Mouse (Mus musculus): ENCODE measurements around the gene Zfyve21. TPM values are rescaled to one million over a fixed set of nuclear protein-coding genes. Genes with fewer than 3 reads are reported as not detected.

The Zfyve21 gene
- 77.7 TPM for polyA plus RNA-seq (2012; fragmentation: generic; extraction: Trizol)

DNA sequence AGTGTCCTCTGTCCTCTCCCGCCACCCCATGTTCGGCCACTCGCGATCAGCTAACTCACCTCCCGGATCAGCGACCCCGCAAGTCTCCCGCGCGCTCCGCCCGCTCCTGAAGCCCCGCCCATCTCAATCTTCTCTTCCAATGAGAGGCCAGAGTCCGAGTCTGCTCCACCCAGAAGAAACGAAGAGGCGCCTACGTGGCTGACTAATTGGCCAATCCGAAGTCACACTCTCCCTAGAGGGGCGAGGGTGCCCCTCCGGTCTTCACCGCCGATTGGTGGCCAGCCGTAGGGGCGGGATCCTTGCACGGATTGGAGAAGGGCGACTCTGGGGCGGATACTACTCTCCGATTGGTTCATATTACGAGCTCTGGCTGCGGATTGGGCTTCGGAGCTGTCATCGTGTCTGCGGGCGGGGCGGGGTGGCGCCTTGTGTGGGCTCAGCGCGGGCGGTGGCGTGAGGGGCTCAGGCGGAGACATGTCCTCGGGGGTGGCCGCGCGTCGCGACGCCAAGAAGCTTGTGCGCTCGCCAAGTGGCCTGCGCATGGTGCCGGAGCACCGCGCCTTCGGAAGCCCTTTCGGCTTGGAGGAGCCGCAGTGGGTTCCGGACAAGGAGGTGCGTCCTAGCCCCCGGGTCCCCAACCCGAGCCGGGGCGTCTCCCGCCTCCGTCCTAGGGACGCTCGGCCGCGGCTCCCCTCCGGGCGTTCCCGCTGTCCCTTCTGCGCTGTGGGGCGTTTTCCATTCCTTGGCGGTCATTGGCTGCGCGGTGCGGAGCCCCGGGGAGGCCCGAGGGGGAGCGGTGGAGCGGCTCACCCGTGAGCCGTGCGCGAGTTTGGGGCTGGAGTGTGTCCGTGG lies at the start of gene Zfyve21, which contains the start of gene Xrcc3:
Gene Zfyve21, plus strand, starts transcription at position 405 of the 852 bp plus-strand sequence.
Gene Xrcc3, minus strand, starts transcription at position 108 of the 852 bp plus-strand sequence.
- Histone ChIP-seq H3K4me3 (peak within 1 kb of the TSS; percentile 57), H3K27me3 (ENCODE audit: control insufficient read depth, insufficient read depth, insufficient read length) (no peaks in the 10 kb centered on the region), H3ac (ENCODE audit: control insufficient read depth, insufficient read length) (peak within 1 kb of the TSS; percentile 57), H3K36me3 (ENCODE audit: control insufficient read depth, insufficient read depth) (no peaks in the 10 kb centered on the region), H3K79me2 (ENCODE audit: control insufficient read depth, insufficient read depth) (peaks cover 43% of the 10 kb centered on the region), H3K4me2 (ENCODE audit: low read depth) (peak within 1 kb of the TSS; percentile 95)
- TF ChIP-seq USF1 (IDR thresholded peaks at IDR 0.05; ENCODE audit: low read depth) (no peak), MAX (IDR thresholded peaks at IDR 0.05; ENCODE audit: low read depth) (no peak), TCF12 (IDR thresholded peaks at IDR 0.05; ENCODE audit: insufficient read depth, poor library complexity, severe bottlenecking) (no peak), MYOD1 (IDR thresholded peaks at IDR 0.05; ENCODE audit: control insufficient read depth in 1 of 3, insufficient read length in 2 of 3, low read depth in 2 of 3) (peak in 1 of 3 experiments; percentile 19), E2F4 (IDR thresholded peaks at IDR 0.05; ENCODE audit: insufficient read depth) (peak; percentile 78), TCF3 (IDR thresholded peaks at IDR 0.05; ENCODE audit: insufficient read length, low read depth) (no peak), POLR2AphosphoS2 (IDR thresholded peaks at IDR 0.05; ENCODE audit: insufficient read length, low read depth) (peak; percentile 95), REST (IDR thresholded peaks at IDR 0.05; ENCODE audit: insufficient read depth, insufficient read length) (no peak), POLR2A (IDR thresholded peaks at IDR 0.05; ENCODE audit: insufficient read length, low read depth) (peak; percentile 92), MYOG (IDR thresholded peaks at IDR 0.05; ENCODE audit: control insufficient read depth in 1 of 3, insufficient read depth in 1 of 3, insufficient read length in 2 of 3, low read depth in 2 of 3) (peak in 1 of 3 experiments; percentile 13), CEBPB (IDR thresholded peaks at IDR 0.05; ENCODE audit: insufficient read depth, poor library complexity, severe bottlenecking) (no peak), SRF (IDR thresholded peaks at IDR 0.05; ENCODE audit: control insufficient read depth, insufficient read length, low read depth) (peak; percentile 60)

DNA sequence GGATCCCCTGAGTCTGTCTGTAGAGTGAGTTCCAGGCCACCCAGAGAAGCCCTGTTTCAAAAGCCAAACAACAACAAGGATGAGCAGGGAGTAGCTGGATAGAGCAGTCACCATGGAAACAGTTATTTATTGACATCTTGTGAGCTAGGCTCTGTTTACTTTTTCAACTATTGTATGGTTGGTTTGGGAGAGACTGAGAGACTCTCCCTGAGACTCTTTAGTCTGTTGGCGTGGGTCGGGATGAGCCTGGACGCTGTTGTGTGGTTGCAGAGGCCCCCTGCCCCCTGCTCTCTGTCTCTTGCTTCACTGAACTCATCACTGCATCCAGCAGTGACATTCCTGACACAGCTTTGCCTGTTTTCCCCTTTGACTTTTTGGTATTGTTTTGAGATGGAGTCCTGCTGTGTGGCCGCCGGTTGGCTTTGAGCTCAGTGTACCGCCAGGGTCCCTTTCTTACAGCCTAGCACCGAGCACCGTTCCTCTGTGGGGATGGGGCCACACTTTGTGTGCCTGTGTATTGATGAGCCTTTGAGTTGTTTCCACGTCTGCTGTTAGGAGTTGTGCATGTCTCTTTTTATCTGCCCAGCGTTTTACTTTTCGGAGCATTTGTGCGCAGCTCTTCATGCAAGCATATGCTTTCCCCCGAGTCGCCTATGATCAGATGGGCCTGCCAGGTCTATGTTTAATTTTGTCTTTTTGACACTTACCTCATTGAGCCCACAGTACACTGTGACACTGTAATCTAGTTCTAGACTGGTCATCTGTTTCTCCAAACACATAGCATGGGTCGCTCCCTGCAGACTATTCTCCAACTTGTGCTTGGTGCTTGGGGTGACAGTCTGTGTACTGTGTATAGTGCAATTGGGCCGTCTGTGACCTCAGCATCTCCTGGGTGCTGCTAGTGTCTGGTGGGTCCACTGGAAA lies 47.4 kb upstream of the Zfyve21 start:
- Histone ChIP-seq H3K4me2 (ENCODE audit: low read depth) (no peak overlapping the region), H3ac (ENCODE audit: control insufficient read depth, insufficient read length) (no peak overlapping the region), H3K27me3 (ENCODE audit: control insufficient read depth, insufficient read depth, insufficient read length) (no peaks in the 10 kb centered on the region), H3K36me3 (ENCODE audit: control insufficient read depth, insufficient read depth) (no peaks in the 10 kb centered on the region), H3K4me3 (no peak overlapping the region), H3K79me2 (ENCODE audit: control insufficient read depth, insufficient read depth) (peaks cover 99% of the 10 kb centered on the region)
- TF ChIP-seq USF1 (IDR thresholded peaks at IDR 0.05; ENCODE audit: low read depth): no peak
- TF ChIP-seq POLR2A (IDR thresholded peaks at IDR 0.05; ENCODE audit: insufficient read length, low read depth): no peak
- no peak for TF ChIP-seq POLR2AphosphoS2 (IDR thresholded peaks at IDR 0.05; ENCODE audit: insufficient read length, low read depth)
- TF ChIP-seq TCF12 (IDR thresholded peaks at IDR 0.05; ENCODE audit: insufficient read depth, poor library complexity, severe bottlenecking): no peak
- TF ChIP-seq REST (IDR thresholded peaks at IDR 0.05; ENCODE audit: insufficient read depth, insufficient read length): no peak
- no peak for TF ChIP-seq MYOG (IDR thresholded peaks at IDR 0.05; ENCODE audit: control insufficient read depth in 1 of 3, insufficient read depth in 1 of 3, insufficient read length in 2 of 3, low read depth in 2 of 3)
- no peak for TF ChIP-seq SRF (IDR thresholded peaks at IDR 0.05; ENCODE audit: control insufficient read depth, insufficient read length, low read depth)
- no peak for TF ChIP-seq MYOD1 (IDR thresholded peaks at IDR 0.05; ENCODE audit: control insufficient read depth in 1 of 3, insufficient read length in 2 of 3, low read depth in 2 of 3)

DNA sequence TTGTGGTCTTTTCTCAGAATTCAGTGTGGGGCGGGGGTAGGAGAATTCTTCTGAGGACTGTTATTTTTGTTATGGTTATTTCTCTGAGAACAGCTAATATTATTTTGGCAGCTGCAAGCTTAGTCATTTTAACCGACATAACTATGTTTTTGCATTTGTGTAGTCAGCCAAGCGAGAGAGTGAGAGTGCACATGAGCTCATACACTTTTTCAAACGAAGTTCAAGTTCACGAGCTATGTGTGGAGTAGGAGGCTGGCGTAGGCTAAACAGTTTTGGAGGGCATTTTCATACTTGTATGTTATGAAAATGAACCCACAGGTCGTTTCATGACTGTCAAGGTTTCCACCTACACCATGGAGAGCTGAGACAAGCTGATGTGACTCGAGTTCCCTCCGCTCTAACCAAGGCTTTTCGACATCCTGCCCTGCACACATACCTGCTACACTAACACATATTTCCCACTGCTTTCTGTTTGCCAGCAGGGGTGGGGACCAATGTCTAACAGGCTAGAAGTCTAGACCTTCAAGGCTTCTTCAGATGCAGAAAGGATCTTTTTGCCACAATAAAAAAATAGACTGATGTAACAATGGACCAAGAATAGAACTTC lies 45.5 kb upstream of the Zfyve21 start:
- no peak overlapping the region for H3K4me3 ChIP-seq
- no peak overlapping the region for H3ac ChIP-seq (ENCODE audit: control insufficient read depth, insufficient read length)
- H3K27me3 ChIP-seq (ENCODE audit: control insufficient read depth, insufficient read depth, insufficient read length): no peaks in the 10 kb centered on the region
- peak overlapping the region; percentile 33 for H3K4me2 ChIP-seq (ENCODE audit: low read depth)
- peaks cover 13% of the 10 kb centered on the region for H3K36me3 ChIP-seq (ENCODE audit: control insufficient read depth, insufficient read depth)
- no peak for TF ChIP-seq TCF12 (IDR thresholded peaks at IDR 0.05; ENCODE audit: insufficient read depth, poor library complexity, severe bottlenecking)
- TF ChIP-seq E2F4 (IDR thresholded peaks at IDR 0.05; ENCODE audit: insufficient read depth): no peak
- no peak for TF ChIP-seq MYOG (IDR thresholded peaks at IDR 0.05; ENCODE audit: control insufficient read depth in 1 of 3, insufficient read depth in 1 of 3, insufficient read length in 2 of 3, low read depth in 2 of 3)
- no peak for TF ChIP-seq POLR2A (IDR thresholded peaks at IDR 0.05; ENCODE audit: insufficient read length, low read depth)
- TF ChIP-seq REST (IDR thresholded peaks at IDR 0.05; ENCODE audit: insufficient read depth, insufficient read length): no peak
- no peak for TF ChIP-seq MAX (IDR thresholded peaks at IDR 0.05; ENCODE audit: low read depth)
- TF ChIP-seq SRF (IDR thresholded peaks at IDR 0.05; ENCODE audit: control insufficient read depth, insufficient read length, low read depth): no peak
- no peak for TF ChIP-seq CEBPB (IDR thresholded peaks at IDR 0.05; ENCODE audit: insufficient read depth, poor library complexity, severe bottlenecking)
- TF ChIP-seq USF1 (IDR thresholded peaks at IDR 0.05; ENCODE audit: low read depth): no peak
- peaks cover 94% of the 10 kb centered on the region for H3K79me2 ChIP-seq (ENCODE audit: control insufficient read depth, insufficient read depth)

DNA sequence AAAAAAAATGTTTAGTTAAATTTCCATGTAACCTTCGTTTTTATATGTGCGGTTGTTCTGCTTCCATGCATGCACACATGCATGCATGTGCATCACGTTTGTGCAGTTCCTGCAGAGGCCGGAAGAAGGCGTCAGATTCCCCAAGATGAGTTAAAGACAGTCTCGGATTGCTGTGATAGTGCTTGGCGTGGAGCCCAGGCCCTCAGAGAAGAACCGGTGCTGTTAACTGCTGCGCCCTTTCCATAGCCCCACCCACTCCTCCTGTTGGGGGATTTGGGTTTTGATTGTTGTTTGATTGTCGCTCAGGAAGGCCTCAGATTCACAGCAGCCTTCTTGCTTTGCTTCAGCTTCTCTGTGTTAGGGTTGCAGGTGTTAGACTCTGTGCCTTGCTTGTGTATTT lies 44.7 kb upstream of the Zfyve21 start:
- no peak for TF ChIP-seq POLR2A (IDR thresholded peaks at IDR 0.05; ENCODE audit: insufficient read length, low read depth)
- TF ChIP-seq TCF3 (IDR thresholded peaks at IDR 0.05; ENCODE audit: insufficient read length, low read depth): no peak
- TF ChIP-seq MYOD1 (IDR thresholded peaks at IDR 0.05; ENCODE audit: control insufficient read depth in 1 of 3, insufficient read length in 2 of 3, low read depth in 2 of 3): no peak
- TF ChIP-seq SRF (IDR thresholded peaks at IDR 0.05; ENCODE audit: control insufficient read depth, insufficient read length, low read depth): no peak
- TF ChIP-seq MAX (IDR thresholded peaks at IDR 0.05; ENCODE audit: low read depth): no peak
- no peak for TF ChIP-seq POLR2AphosphoS2 (IDR thresholded peaks at IDR 0.05; ENCODE audit: insufficient read length, low read depth)
- no peak for TF ChIP-seq CEBPB (IDR thresholded peaks at IDR 0.05; ENCODE audit: insufficient read depth, poor library complexity, severe bottlenecking)
- no peak for TF ChIP-seq E2F4 (IDR thresholded peaks at IDR 0.05; ENCODE audit: insufficient read depth)
- no peak for TF ChIP-seq USF1 (IDR thresholded peaks at IDR 0.05; ENCODE audit: low read depth)
- TF ChIP-seq MYOG (IDR thresholded peaks at IDR 0.05; ENCODE audit: control insufficient read depth in 1 of 3, insufficient read depth in 1 of 3, insufficient read length in 2 of 3, low read depth in 2 of 3): no peak
- TF ChIP-seq TCF12 (IDR thresholded peaks at IDR 0.05; ENCODE audit: insufficient read depth, poor library complexity, severe bottlenecking): no peak
- Histone ChIP-seq H3K79me2 (ENCODE audit: control insufficient read depth, insufficient read depth) (peaks cover 85% of the 10 kb centered on the region), H3K36me3 (ENCODE audit: control insufficient read depth, insufficient read depth) (peaks cover 22% of the 10 kb centered on the region), H3K4me2 (ENCODE audit: low read depth) (no peak overlapping the region), H3K4me3 (no peak overlapping the region), H3ac (ENCODE audit: control insufficient read depth, insufficient read length) (no peak overlapping the region), H3K27me3 (ENCODE audit: control insufficient read depth, insufficient read depth, insufficient read length) (no peaks in the 10 kb centered on the region)
